Mouse (Mus musculus): ENCODE data around the gene Kifc5b. TPM values are rescaled to one million over a fixed set of nuclear protein-coding genes. Genes with fewer than 3 reads are reported as not detected.

Kifc5b gene
- polyA plus RNA-seq, 1 experiment from 2014 or later = 3.3 TPM

- H3K27me3 ChIP-seq (replicated peaks) = no peaks in the 10 kb centered on the region
- H3K4me1 ChIP-seq = peaks cover 54% of the 10 kb centered on the region
- H3K36me3 ChIP-seq (replicated peaks) = 0 out of 2 replicates have a peak, but pooled peaks cover 5% of the 10 kb centered on the region
- WGBS = under 1% methylated on average over 70 of the region's 70 CpGs
- no peaks in the 10 kb centered on the region for H3K9me3 ChIP-seq
- peak within 1 kb of the TSS; percentile 62 for H3K9ac ChIP-seq
- peak within 1 kb of the TSS; percentile 94 for H3K27ac ChIP-seq
- H3K4me2 ChIP-seq = peak within 1 kb of the TSS; percentile 98
- ATAC-seq (replicated peaks) = peak; percentile 91
- H3K4me3 ChIP-seq = peak within 1 kb of the TSS; percentile 81
These were observed 22.5 kb downstream of the Kifc5b start, which contains the start of gene Cuta for GRCm38 (mm10) chr17:26939178-26939972. Gene Cuta (minus strand): TSS chr17:26939569.

GRCm38 (mm10) chr17:26939973-26940300 lies 23.0 kb downstream of the Kifc5b start:
- peak overlapping the region; percentile 98 for H3K4me2 ChIP-seq
- WGBS = 2% methylated on average over 3 of the region's 3 CpGs
- H3K4me1 ChIP-seq = peaks cover 50% of the 10 kb centered on the region

GRCm38 (mm10) chr17:26941031-26941789 lies 24.3 kb downstream of the Kifc5b start, which contains the start of gene Syngap1:
Gene Syngap1 (plus strand): TSS chr17:26941253.
- peak; percentile 3; the same call in 1 of the 2 replicates for ATAC-seq (replicated peaks)
- Histone ChIP-seq H3K36me3 (replicated peaks) (no peaks in the 10 kb centered on the region), H3K9me3 (no peaks in the 10 kb centered on the region), H3K27ac (peak within 1 kb of the TSS; percentile 94), H3K27me3 (replicated peaks) (no peaks in the 10 kb centered on the region), H3K4me1 (peaks cover 63% of the 10 kb centered on the region), H3K4me3 (peak within 1 kb of the TSS; percentile 81), H3K4me2 (peak within 1 kb of the TSS; percentile 98), H3K9ac (peak within 1 kb of the TSS; percentile 63)
- 2% methylated on average over 18 of the region's 24 CpGs for WGBS

More at GRCm38 (mm10) chr17:26939973-26940300, 23.0 kb downstream of the Kifc5b start:
- peak; percentile 2; the same call in 1 of the 2 replicates for ATAC-seq (replicated peaks)
- Histone ChIP-seq H3K36me3 (replicated peaks) (0 out of 2 replicates have a peak, but pooled peaks cover 5% of the 10 kb centered on the region), H3K9ac (peak overlapping the region; percentile 56), H3K27ac (peak overlapping the region; percentile 94), H3K9me3 (no peaks in the 10 kb centered on the region), H3K4me3 (peak overlapping the region; percentile 81), H3K27me3 (replicated peaks) (no peaks in the 10 kb centered on the region)

GRCm38 (mm10) chr17:26941841-26942570 lies 25.1 kb downstream of the Kifc5b start:
- H3K4me1 ChIP-seq = peaks cover 70% of the 10 kb centered on the region

GRCm38 (mm10) chr17:26945824-26946495 lies 29.1 kb downstream of the Kifc5b start:
- Histone ChIP-seq H3K27ac (peak overlapping the region; percentile 76), H3K9me3 (no peaks in the 10 kb centered on the region), H3K27me3 (replicated peaks) (no peaks in the 10 kb centered on the region), H3K9ac (peak overlapping the region; percentile 41), H3K4me2 (peak overlapping the region; percentile 65), H3K36me3 (replicated peaks) (no peaks in the 10 kb centered on the region), H3K4me3 (peak overlapping the region; percentile 32), H3K4me1 (peaks cover 70% of the 10 kb centered on the region)
- 20% methylated on average over 13 of the region's 13 CpGs for whole genome bisulfite sequencing
- no peak for ATAC-seq (replicated peaks)

More at GRCm38 (mm10) chr17:26941841-26942570, 25.1 kb downstream of the Kifc5b start:
- Histone ChIP-seq H3K9ac (peak overlapping the region; percentile 63), H3K36me3 (replicated peaks) (no peaks in the 10 kb centered on the region), H3K4me2 (peak overlapping the region; percentile 98), H3K9me3 (no peaks in the 10 kb centered on the region), H3K27ac (peak overlapping the region; percentile 94), H3K27me3 (replicated peaks) (no peaks in the 10 kb centered on the region), H3K4me3 (peak overlapping the region; percentile 54)
- 7% methylated on average over 4 of the region's 4 CpGs for whole genome bisulfite sequencing
- ATAC-seq (replicated peaks) = no peak

- H3K9ac ChIP-seq = peak overlapping the region; percentile 41
- H3K4me1 ChIP-seq = peaks cover 75% of the 10 kb centered on the region
- H3K4me3 ChIP-seq = peak overlapping the region; percentile 32
- no peaks in the 10 kb centered on the region for H3K27me3 ChIP-seq (replicated peaks)
- H3K27ac ChIP-seq = peak overlapping the region; percentile 76
- H3K9me3 ChIP-seq = no peaks in the 10 kb centered on the region
- ATAC-seq (replicated peaks) = no peak
- peak overlapping the region; percentile 65 for H3K4me2 ChIP-seq
- H3K36me3 ChIP-seq (replicated peaks) = no peaks in the 10 kb centered on the region
- WGBS = 2% methylated on average over 37 of the region's 37 CpGs
These were observed 29.7 kb downstream of the Kifc5b start for GRCm38 (mm10) chr17:26946567-26946966.

GRCm38 (mm10) chr17:26947231-26948100 lies 30.6 kb downstream of the Kifc5b start:
- WGBS = 18% methylated on average over 12 of the region's 12 CpGs
- H3K4me1 ChIP-seq = peaks cover 79% of the 10 kb centered on the region

GRCm38 (mm10) chr17:26948316-26949050 lies 31.6 kb downstream of the Kifc5b start:
- no peak for ATAC-seq (replicated peaks)
- peak overlapping the region; percentile 82 for H3K9ac ChIP-seq
- no peaks in the 10 kb centered on the region for H3K9me3 ChIP-seq
- no peaks in the 10 kb centered on the region for H3K27me3 ChIP-seq (replicated peaks)
- H3K4me2 ChIP-seq = peak overlapping the region; percentile 83
- H3K4me1 ChIP-seq = peaks cover 84% of the 10 kb centered on the region
- WGBS = under 1% methylated on average over 35 of the region's 87 CpGs
- peak overlapping the region; percentile 72 for H3K4me3 ChIP-seq
- peak overlapping the region; percentile 92 for H3K27ac ChIP-seq
- H3K36me3 ChIP-seq (replicated peaks) = no peaks in the 10 kb centered on the region

More at GRCm38 (mm10) chr17:26947231-26948100, 30.6 kb downstream of the Kifc5b start:
- H3K36me3 ChIP-seq (replicated peaks) = no peaks in the 10 kb centered on the region
- no peaks in the 10 kb centered on the region for H3K27me3 ChIP-seq (replicated peaks)
- H3K9me3 ChIP-seq = no peaks in the 10 kb centered on the region
- ATAC-seq (replicated peaks) = no peak
- peak overlapping the region; percentile 32 for H3K4me3 ChIP-seq
- peak overlapping the region; percentile 65 for H3K4me2 ChIP-seq
- H3K9ac ChIP-seq = peak overlapping the region; percentile 41; the same call in 1 of the 2 replicates
- H3K27ac ChIP-seq = peak overlapping the region; percentile 76

- ATAC-seq (replicated peaks) = peak; percentile 13; the same call in 1 of the 2 replicates
- Histone ChIP-seq H3K27me3 (replicated peaks) (no peaks in the 10 kb centered on the region), H3K9ac (peak overlapping the region; percentile 82), H3K27ac (peak overlapping the region; percentile 92), H3K4me3 (peak overlapping the region; percentile 72), H3K4me1 (peaks cover 87% of the 10 kb centered on the region), H3K36me3 (replicated peaks) (no peaks in the 10 kb centered on the region), H3K4me2 (peak overlapping the region; percentile 83), H3K9me3 (no peaks in the 10 kb centered on the region)
- 6% methylated on average over 12 of the region's 14 CpGs for WGBS
These were observed 32.2 kb downstream of the Kifc5b start for GRCm38 (mm10) chr17:26949051-26949577.

GRCm38 (mm10) chr17:26949866-26950265 lies 33.0 kb downstream of the Kifc5b start:
- ATAC-seq (replicated peaks) = no peak
- Histone ChIP-seq H3K36me3 (replicated peaks) (peaks cover 3% of the 10 kb centered on the region; the same call in 1 of the 2 replicates), H3K4me3 (peak overlapping the region; percentile 72), H3K4me1 (peaks cover 84% of the 10 kb centered on the region), H3K27ac (peak overlapping the region; percentile 92), H3K4me2 (peak overlapping the region; percentile 83), H3K27me3 (replicated peaks) (no peaks in the 10 kb centered on the region), H3K9me3 (no peaks in the 10 kb centered on the region), H3K9ac (peak overlapping the region; percentile 82)
- 26% methylated on average over 5 of the region's 5 CpGs for WGBS

Measured in midbrain, embryonic 15.5 days (tissue).